ENCODE assay signal across 19 mouse cellular contexts in the genomic region with DNA sequence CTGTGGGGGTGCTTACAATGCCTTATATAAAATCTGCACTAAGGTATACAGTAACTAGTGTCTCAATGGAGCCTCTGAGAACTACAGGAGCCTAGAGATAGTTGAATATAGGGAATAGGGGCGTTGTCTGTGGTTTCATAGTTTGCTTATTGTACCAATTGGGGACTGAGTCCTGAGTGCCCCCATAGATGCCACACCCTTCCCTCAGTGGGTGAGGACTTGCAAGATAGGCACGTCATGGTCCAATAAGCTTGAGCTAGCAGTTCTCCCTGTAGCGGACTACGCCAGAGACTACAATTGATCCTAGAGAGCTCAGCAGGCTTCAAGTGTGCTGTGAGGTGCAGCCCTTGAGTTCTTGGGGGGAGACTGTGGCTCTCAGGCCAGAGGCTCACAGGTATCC. TPM values are rescaled to one million over a fixed set of nuclear protein-coding genes. Genes with fewer than 3 reads are reported as not detected.
"Had no signal": no experiment of that assay in that cellular context is flagged by ENCODE, and none has a peak within 500 bp of the region (broad histone marks: within the 10 kb centered on the region; RNA-seq: fewer than 3 reads in every experiment).

No protein-coding gene starts in this region.

- H3K27me3 ChIP-seq: lung, embryonic 15.5 days; stomach, embryonic 15.5 days had no signal

- H3K4me3 ChIP-seq: layer of hippocampus, adult 2 months; limb, embryonic 12.5 days; lung, embryonic 15.5 days; myocyte; stomach, embryonic 15.5 days had no signal

- H3K9me3 ChIP-seq: limb, embryonic 12.5 days; lung, embryonic 15.5 days; stomach, embryonic 15.5 days had no signal

- H3K9ac ChIP-seq: limb, embryonic 12.5 days; lung, embryonic 15.5 days; stomach, embryonic 15.5 days had no signal

- H3K27ac ChIP-seq: layer of hippocampus, adult 2 months; limb, embryonic 12.5 days; lung, embryonic 15.5 days; macrophage; stomach, embryonic 15.5 days had no signal

- H3K36me3 ChIP-seq: limb, embryonic 12.5 days; lung, embryonic 15.5 days; stomach, embryonic 15.5 days had no signal

- DNase-seq: kidney, adult 8-10 months; kidney, postnatal 36 days; lung, postnatal 14 days; midbrain, embryonic 14.5 days; right cerebral cortex, postnatal 14 days; thymus, postnatal 4 days had no signal

- ATAC-seq: inflammation-experienced regulatory T-cells, adult 6 months; intestine, postnatal 0 days had no signal

- H3K4me2 ChIP-seq: limb, embryonic 12.5 days; lung, embryonic 15.5 days; stomach, embryonic 15.5 days had no signal

RNA-seq across cellular contexts. Expression of a gene that starts 11.9 kb away (rescaled TPM):
- total RNA-seq: layer of hippocampus, adult 2 months; layer of hippocampus, postnatal 10 days; left cerebral cortex, postnatal 36 days; liver, adult 2 months; neutrophil, adult 5-6 weeks had no signal
- polyA plus RNA-seq: intestine, postnatal 0 days; liver, adult 2 months; macrophage; midbrain, embryonic 14.5 days; myocyte; neural tube, embryonic 11.5 days had no signal

RNA-seq across cellular contexts. Expression of a gene that starts 23.1 kb away (rescaled TPM):
- total RNA-seq: liver, adult 2 months had no signal
- polyA plus RNA-seq: macrophage; neural tube, embryonic 11.5 days had no signal
